Comparison of ENCODE assay signal across 10 mouse cellular contexts in the genomic region with DNA sequence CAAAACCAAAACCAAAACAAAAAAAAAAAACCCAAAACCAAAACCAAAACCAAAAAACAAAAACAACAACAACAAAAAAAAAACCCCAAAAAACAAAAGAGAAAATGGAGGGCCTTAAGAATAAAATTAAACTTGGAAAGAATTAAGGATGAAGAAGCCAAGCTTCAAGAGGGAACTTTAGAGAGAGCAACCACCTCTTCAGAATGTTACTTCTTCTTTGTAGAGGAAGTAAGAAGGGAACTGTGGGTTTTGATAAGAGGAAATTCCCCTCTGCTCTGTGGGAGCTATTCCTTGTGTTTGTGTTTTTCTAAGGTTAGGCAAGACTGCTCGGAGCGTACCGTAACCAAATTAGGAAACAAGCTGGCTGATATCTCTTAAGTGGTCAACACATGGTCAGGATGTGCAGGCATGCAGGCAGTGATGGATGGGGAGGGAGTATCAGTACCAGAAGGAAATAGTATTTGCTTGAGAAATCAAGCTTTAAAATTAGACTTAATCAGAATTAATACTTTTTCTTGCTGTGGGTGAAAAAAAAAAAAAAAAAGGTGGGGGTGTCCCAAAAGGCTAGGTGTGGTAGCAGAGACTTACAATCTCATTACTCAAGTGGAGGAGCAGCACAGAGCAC. TPM values are rescaled to one million over a fixed set of nuclear protein-coding genes. Genes with fewer than 3 reads are reported as not detected.
DNase-seq lines count a peak whose midpoint lies in the region; ATAC-seq and TF ChIP-seq lines count a peak whose summit lies in the region.
"Had no signal": no experiment of that assay in that cellular context is flagged by ENCODE, and none has a peak within 500 bp of the region (broad histone marks: within the 10 kb centered on the region; RNA-seq: fewer than 3 reads in every experiment).

No protein-coding gene starts in this region.

- no peak for TF ChIP-seq POLR2A in bone marrow macrophage, adult 2 months (IDR thresholded peaks at IDR 0.05; ENCODE audit: borderline replicate concordance, low read depth, low read length)

- 47% methylated on average over 3 of the region's 3 CpGs for WGBS in kidney, embryonic 14.5 days

- H3K9me3 ChIP-seq in kidney, embryonic 14.5 days (ENCODE audit: control insufficient read depth, low read length): no peaks in the 10 kb centered on the region

- H3K4me3 ChIP-seq in gastrocnemius, adult 2 months: no peak overlapping the region
- H3K4me3 ChIP-seq in bone marrow macrophage, adult 2 months (ENCODE audit: insufficient read depth, low read length): no peak overlapping the region
- H3K4me3 ChIP-seq in kidney, embryonic 14.5 days (ENCODE audit: low read length): no peak overlapping the region

- DNase-seq in gastrocnemius, adult 2 months: no peak
- no peak for DNase-seq in gastrocnemius, postnatal 4 days (ENCODE audit: low spot score in 2 of 2)
- no peak for DNase-seq in cerebellum, adult 9-10 months
- no peak for DNase-seq in frontal cortex, postnatal 10 days (ENCODE audit: low spot score in 2 of 2)
- no peak for DNase-seq in thymus, postnatal 36 days
- DNase-seq: cerebellum, adult 9-11 months; layer of hippocampus, postnatal 36 days had no signal

- peaks cover 86% of the 10 kb centered on the region for H3K4me1 ChIP-seq in bone marrow macrophage, adult 2 months (ENCODE audit: control insufficient read depth, insufficient read depth, low read length)
- no peaks in the 10 kb centered on the region for H3K4me1 ChIP-seq in kidney, embryonic 14.5 days (ENCODE audit: control insufficient read depth, insufficient read depth, low read length)

- TF ChIP-seq CTCF in gastrocnemius, adult 2 months (IDR thresholded peaks at IDR 0.05): no peak
- no peak for TF ChIP-seq CTCF in bone marrow macrophage, adult 2 months (IDR thresholded peaks at IDR 0.05; ENCODE audit: low read depth, low read length)

- H3K9ac ChIP-seq in kidney, embryonic 14.5 days (ENCODE audit: low read depth, low read length): no peak overlapping the region; the same call in 1 of the 2 replicates

- H3K4me2 ChIP-seq in kidney, embryonic 14.5 days (replicated peaks; ENCODE audit: low read depth, low read length): no peak overlapping the region

- intact Hi-C loops in gastrocnemius, adult 2 months (cut with DNase I): no loop called here

- H3K27me3 ChIP-seq in kidney, embryonic 14.5 days (ENCODE audit: control insufficient read depth, insufficient read depth, low read length): no peaks in the 10 kb centered on the region

- H3K36me3 ChIP-seq in kidney, embryonic 14.5 days (ENCODE audit: control insufficient read depth, insufficient read depth, low read length): peaks cover 30% of the 10 kb centered on the region

- no peak; the same call in 1 of the 2 replicates for ATAC-seq in kidney, embryonic 14.5 days (ENCODE audit: low FRiP score, low TSS enrichment)
- ATAC-seq in megakaryocyte, adult 5-6 weeks (ENCODE audit: poor library complexity, severe bottlenecking): peak; percentile 78

- H3K27ac ChIP-seq in gastrocnemius, adult 2 months: peak overlapping the region; percentile 81
- peak overlapping the region; percentile 86 for H3K27ac ChIP-seq in bone marrow macrophage, adult 2 months (ENCODE audit: insufficient read depth, low read depth, low read length)
- peak overlapping the region; percentile 59; the same call in 1 of the 2 replicates for H3K27ac ChIP-seq in kidney, embryonic 14.5 days (ENCODE audit: low read depth, low read length)

RNA-seq across cellular contexts. Expression of gene Rnf216, which starts 57.2 kb away (rescaled TPM):
- 10 to 100 TPM; 19.0 to 19.8 TPM for total RNA-seq in gastrocnemius, adult 2 months (2021)
- total RNA-seq in gastrocnemius, postnatal 4 days (2021): 10 to 100 TPM; 34.0 to 39.8 TPM
- polyA plus RNA-seq in bone marrow macrophage, adult 2 months (2012; ENCODE audit: insufficient read depth, insufficient read length, missing spikeins): 33.7 and 38.8 TPM in 2 replicates
- polyA plus RNA-seq in kidney, embryonic 14.5 days (2014; fragmentation: Nextera tagmentation; extraction: Ambion mirVana): 28.7 and 48.3 TPM in 2 replicates
- total RNA-seq in megakaryocyte, adult 5-6 weeks (2015): 37.2 and 44.1 TPM in 2 replicates
- 38.1 and 57.9 TPM in 2 replicates for total RNA-seq in megakaryocyte, adult 5-6 weeks (2017)
